Mouse (Mus musculus) 416B (cell line): ENCODE data around the gene Zfp839.

Experiments used
- DNase-seq: peaks from one replicate; pipeline ENCODE4 v3.0.0; 2011; ENCODE audit warnings: low read depth

Zfp839 gene

GRCm38 (mm10) chr12:110840348-110841198 is 9.5 kb upstream of the Zfp839 start, which contains the start of gene Mok:
Gene Mok (minus strand): TSS chr12:110840939.
- peak; percentile 92 for DNase-seq

GRCm38 (mm10) chr12:110841731-110842493 is 8.1 kb upstream of the Zfp839 start:
- DNase-seq, result peak; percentile 66

- peak; percentile 86 for DNase-seq
Observed at GRCm38 (mm10) chr12:110843194-110844048, 6.6 kb upstream of the Zfp839 start.

- DNase-seq, result peak; percentile 95
Observed at GRCm38 (mm10) chr12:110844227-110845130, 5.6 kb upstream of the Zfp839 start.

GRCm38 (mm10) chr12:110845131-110845880 is 4.7 kb upstream of the Zfp839 start:
- peak; percentile 99 for DNase-seq

DNA sequence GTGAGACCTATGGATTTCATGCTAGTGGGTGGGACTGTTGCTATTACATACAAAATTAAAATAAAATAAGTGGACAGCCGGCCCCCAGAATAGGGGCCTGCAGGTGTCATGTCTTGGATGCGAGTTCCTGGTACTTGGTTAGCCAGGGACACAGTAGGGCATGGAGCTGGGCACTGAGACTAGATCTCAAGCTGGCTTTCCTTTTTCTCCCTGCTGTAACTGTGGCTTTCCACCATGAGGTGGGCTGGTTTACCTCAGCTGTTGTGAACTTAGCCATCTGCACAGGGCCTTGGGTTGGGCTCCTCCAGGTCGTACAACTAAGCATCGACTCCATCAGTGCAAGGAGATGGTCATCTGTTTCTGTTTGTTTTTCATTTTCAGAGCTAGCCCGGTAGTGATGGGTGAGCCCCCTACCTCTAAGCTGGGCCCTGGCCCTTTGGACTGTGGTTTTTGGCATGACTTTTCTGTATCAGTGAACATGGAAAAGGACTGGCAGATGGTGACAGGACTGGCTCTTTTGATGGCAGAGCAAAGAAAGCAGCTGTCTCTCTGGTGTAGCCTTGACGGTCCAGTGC is 3.8 kb upstream of the Zfp839 start:
- peak; percentile 13 for DNase-seq

DNA sequence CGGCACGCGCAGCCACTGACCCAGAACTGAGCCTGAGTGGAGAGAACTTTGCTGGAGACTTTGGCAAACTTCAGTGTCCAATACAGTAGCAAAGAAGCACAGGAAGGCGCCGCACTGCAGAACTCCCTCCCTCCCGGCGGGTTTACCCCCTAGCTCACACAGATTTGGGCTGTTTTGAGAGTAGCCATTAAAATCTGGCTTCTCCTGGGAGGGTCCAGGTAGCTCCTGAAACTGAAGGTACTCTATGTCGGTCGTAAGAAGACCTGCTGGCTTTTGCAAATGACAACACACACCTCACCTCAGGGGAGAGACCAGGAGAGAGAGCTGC is 840 bp downstream of the Zfp839 start:
- DNase-seq, result no peak

DNA sequence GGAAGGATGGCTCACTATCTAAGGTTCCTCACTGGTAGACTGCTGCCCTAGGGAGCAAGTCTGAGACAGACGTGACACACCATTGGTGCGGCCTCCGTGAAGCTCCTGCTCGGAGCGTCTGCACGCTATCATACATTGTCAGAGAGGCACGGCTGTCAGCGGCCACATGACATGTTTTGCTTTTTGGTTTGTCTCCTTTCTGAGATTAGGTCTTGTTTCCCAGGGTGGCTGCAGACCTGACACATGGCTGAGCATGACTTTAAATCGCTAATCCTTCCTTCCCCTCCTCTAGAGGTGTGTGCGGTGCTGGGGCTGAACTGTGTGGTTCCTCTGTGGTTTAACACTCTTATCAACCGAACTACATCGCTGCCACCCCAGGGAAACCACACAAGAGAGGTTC is 1.4 kb downstream of the Zfp839 start:
- DNase-seq, result peak; percentile 55

- peak; percentile 65 for DNase-seq
Observed at GRCm38 (mm10) chr12:110851923-110852322, 1.9 kb downstream of the Zfp839 start.

DNA sequence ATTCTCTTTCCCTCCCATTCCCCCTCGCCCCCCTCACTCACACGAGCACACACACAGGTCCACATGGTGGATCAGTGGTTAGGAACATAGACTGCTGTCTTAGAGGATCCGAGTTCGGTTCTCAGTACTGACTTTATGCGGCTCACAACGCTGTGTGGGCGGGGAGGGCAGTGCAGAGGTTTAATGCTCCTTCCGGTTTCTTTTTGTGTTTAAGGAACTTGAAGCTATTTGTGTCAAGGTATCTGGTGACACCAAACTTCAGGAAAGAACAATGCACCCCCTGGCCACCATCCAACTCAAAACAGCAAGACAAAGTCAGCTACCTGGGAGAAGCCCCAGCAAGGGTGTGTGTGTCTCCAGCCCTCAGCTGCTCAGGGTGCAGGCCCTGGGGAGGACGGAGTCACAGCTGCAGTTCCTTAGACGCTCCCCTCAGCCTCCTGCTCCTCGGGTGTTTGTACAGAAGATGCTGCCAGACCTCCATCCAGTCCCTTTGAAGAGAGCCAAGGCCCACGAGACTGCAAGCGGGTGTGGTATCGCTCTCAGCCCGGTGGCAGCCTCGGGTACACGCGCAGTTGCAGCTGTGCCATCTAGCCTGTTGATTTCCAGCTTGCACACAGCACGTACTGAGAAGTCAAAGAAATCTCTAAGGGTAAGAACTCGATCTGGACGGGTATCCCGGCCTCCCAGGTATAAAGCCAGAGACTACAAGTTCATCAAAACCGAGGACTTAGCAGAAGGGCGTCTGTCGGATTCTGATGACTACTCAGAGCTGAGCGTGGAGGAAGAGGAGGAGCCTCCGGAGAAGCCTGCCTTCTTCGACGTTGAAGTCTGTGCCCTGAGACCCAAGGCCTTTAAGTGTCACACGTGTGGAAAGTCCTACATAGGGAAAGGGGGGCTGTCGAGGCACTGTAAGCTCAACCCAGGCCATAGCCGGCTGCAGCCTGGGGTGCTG is 5.0 kb downstream of the Zfp839 start:
- no peak for DNase-seq

DNA sequence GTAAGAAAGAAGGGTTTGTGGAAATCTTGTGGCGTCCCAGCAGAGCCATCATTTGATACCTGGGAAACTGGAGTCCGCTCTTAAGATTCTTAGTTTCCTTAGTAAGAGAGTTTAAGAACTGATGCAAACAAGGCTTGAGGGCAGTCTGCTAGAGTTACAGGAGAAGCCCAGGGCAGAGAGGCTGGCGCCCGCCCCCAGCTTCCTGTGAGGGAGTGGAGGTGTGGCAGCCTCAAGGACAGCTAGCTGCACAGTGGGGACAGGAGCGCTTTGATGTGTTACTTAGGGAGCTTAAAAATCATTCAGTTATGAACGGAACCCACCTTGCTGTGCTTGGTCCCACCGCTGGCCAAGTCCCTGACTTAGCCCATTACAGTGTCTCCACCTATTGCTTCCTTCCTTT is 7.1 kb downstream of the Zfp839 start:
- DNase-seq, result peak; percentile 59

DNA sequence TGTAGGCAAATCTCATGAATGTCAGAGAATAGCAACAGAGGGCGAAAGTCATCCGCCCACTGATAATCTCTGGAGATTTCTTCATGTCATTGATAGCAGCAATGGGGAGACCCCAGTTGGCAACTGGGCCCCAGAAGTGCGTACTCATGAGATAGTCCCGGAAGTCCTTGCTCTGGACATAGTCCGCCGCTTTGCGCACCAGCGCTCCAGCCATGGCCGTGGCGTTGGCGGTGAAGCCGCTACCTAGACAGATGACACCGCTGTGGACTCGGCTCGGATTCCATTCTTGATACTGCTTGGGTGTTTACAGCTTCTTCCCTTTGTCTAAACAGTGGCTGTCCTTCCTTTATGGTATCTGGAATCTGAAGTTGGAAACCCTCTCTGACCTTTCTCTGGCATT is 8.6 kb downstream of the Zfp839 start:
- peak; percentile 33 for DNase-seq

DNA sequence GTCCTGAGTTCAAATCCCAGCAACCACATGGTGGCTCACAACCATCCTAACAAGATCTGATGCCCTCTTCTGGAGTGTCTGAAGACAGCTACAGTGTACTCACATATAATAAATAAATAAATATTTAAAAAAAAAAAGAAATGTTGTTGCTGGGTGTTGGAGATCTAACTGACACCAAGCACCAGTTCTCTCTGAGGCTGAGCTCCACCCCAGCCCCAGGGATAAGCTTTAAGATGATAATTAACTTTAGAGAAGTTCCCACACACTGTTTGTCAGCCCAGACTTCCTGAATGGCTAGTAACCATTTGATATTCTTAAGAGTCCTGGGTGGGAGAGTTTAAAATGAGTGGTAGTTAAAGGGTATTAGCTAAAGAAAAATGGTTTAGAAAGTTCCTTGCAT is 10.2 kb downstream of the Zfp839 start:
- DNase-seq, result no peak

DNA sequence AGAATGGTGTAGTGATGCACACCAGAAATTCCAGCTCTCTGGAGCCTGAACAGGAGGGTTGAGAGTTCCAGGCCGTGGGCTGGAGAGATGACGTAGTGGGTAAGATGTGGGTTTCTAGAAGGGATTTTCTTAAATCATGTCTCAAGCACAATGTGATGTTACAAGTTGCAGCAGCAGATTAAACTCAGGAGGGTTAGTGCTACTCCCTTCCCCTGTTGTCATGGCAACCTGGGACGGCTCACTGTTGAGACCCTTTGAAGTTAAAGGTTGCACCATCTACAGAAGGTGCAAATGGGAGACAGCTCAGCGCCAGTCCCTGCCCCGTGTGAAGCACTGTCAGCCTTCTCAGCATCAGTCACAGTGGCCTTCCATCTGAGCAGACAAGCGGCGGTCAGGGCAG is 11.2 kb downstream of the Zfp839 start:
- no peak for DNase-seq

DNA sequence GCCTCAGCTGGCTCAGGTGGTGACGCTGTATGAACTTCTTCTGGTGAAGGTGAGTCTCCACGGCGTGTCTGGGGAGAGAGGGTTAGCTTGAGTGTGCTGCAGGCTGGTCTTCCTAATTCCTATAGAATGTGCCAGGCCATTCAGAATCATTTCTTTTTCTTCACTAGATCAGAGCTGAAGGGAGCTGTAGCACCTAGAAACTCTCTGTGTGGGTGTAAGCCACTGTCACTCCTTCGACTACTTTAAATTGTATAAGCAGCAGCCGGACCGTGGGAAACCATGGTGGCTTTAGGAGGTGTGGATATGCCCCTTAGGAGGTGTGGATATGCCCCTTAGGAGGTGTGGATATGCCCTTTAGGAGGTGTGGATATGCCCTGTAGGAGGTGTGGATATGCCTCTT is 14.0 kb downstream of the Zfp839 start:
- DNase-seq, result no peak

GRCm38 (mm10) chr12:110865571-110865970 is 15.5 kb downstream of the Zfp839 start:
- no peak for DNase-seq

- no peak for DNase-seq
Observed at GRCm38 (mm10) chr12:110865989-110866388, 15.9 kb downstream of the Zfp839 start.

- DNase-seq, result no peak
Observed at GRCm38 (mm10) chr12:110870107-110870506, 20.1 kb downstream of the Zfp839 start.

DNA sequence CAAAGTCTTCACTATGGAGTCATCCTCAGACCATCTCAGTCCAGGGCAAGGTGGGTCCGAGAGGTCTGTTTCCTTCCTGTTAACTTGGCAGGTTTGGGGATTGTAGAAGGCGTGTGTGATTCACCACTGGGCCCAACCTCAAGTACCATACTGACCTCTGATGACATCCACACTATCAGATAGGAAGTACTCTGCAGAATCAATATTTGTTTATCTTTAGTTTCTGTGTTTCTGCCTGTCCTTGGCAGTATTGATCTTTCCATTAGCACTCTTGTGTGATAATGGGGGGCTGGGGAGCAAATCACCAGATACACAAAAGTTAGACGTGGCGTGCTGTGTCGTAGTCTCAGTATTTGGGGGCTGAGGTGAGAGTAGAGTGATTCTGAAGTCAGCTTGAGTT is 21.2 kb downstream of the Zfp839 start:
- no peak for DNase-seq
